Mouse (Mus musculus) small intestine, adult 2 months (tissue): ENCODE measurements around the gene Ccdc134. TPM values are rescaled to one million over a fixed set of nuclear protein-coding genes. Genes with fewer than 3 reads are reported as not detected.

Source experiments
- H3K27ac ChIP-seq: fragments of 200-500 bp; 2 replicates; pipeline ENCODE4 v1.5.1; 2012; ENCODE audit warnings: low read depth, low read length, control low read depth, inconsistent platforms; ENCODE audit not compliant: insufficient read depth
- H3K27me3 ChIP-seq: fragments of 200-500 bp; 2 replicates; pipeline ENCODE4 v1.6.1; 2012; ENCODE audit warnings: mild to moderate bottlenecking, moderate library complexity, low read length, inconsistent platforms; ENCODE audit not compliant: control insufficient read depth, insufficient read depth
- H3K36me3 ChIP-seq: fragments of 200-500 bp; 2 replicates; pipeline ENCODE4 v1.6.1; 2012; ENCODE audit warnings: mild to moderate bottlenecking, low read length, control low read depth, inconsistent platforms; ENCODE audit not compliant: control insufficient read depth, insufficient read depth
- H3K4me1 ChIP-seq: fragments of 200-500 bp; 2 replicates; pipeline ENCODE4 v1.6.1; 2012; ENCODE audit warnings: low read length, inconsistent platforms, mixed read lengths; ENCODE audit not compliant: control insufficient read depth, insufficient read depth, insufficient read length
- H3K4me3 ChIP-seq: fragments of 200-500 bp; 2 replicates; pipeline ENCODE4 v1.5.1; 2012; ENCODE audit warnings: low read depth, mild to moderate bottlenecking, control low read depth, inconsistent platforms, low read length, moderate library complexity
- CTCF ChIP-seq: fragments of 200-500 bp; IDR thresholded peaks from 2 replicates; pipeline ENCODE4 v1.5.1; 2012; ENCODE audit warnings: low read depth, mild to moderate bottlenecking, control low read depth, inconsistent platforms, low read length, moderate library complexity, mixed read lengths; ENCODE audit not compliant: insufficient replicate concordance, insufficient read length; ENCODE audit errors: extremely low read depth
- POLR2A ChIP-seq: fragments of 200-500 bp; IDR thresholded peaks from 2 replicates; pipeline ENCODE4 v1.6.1; 2012; ENCODE audit warnings: low read depth, mild to moderate bottlenecking, control low read depth, inconsistent platforms, low read length, moderate library complexity
- WGBS: fragments of 180-500 bp; shearing (Covaris S2); methylation state at CpG from one replicate; pipeline ENCODE4 v1.1.7; 2018; 5-methylcytosine and 5-hydroxymethylcytosine counted together
- polyA plus RNA-seq: library from polyadenylated mRNA; depleted of rRNA; stranded (reverse); fragments of >200 nt; gene quantifications from 2 replicates; pipeline ENCODE4 v1.2.3, GENCODE M21; 2012

Gene Ccdc134
- polyA plus RNA-seq, 1 experiment = 6.9 TPM

- Histone ChIP-seq H3K27ac (no peak overlapping the region), H3K4me1 (peaks cover 18% of the 10 kb centered on the region), H3K36me3 (no peaks in the 10 kb centered on the region; the same call in none of the 2 replicates), H3K27me3 (no peaks in the 10 kb centered on the region), H3K4me3 (no peak overlapping the region)
- WGBS = 67% methylated on average over 17 of the region's 17 CpGs
- no peak for TF ChIP-seq POLR2A
- no peak for TF ChIP-seq CTCF
Observed at GRCm38 (mm10) chr15:82158243-82159035, 30.7 kb downstream of the Ccdc134 start.

GRCm38 (mm10) chr15:82159471-82159870 is 31.7 kb downstream of the Ccdc134 start:
- no peaks in the 10 kb centered on the region; the same call in none of the 2 replicates for H3K36me3 ChIP-seq
- H3K27ac ChIP-seq = no peak overlapping the region
- no peak for TF ChIP-seq POLR2A
- TF ChIP-seq CTCF = no peak
- H3K27me3 ChIP-seq = no peaks in the 10 kb centered on the region
- WGBS = 84% methylated on average over 9 of the region's 9 CpGs
- peaks cover 25% of the 10 kb centered on the region for H3K4me1 ChIP-seq
- H3K4me3 ChIP-seq = no peak overlapping the region

- WGBS = 50% methylated on average over 11 of the region's 11 CpGs
- H3K27me3 ChIP-seq = no peaks in the 10 kb centered on the region
- H3K4me1 ChIP-seq = peaks cover 31% of the 10 kb centered on the region
- TF ChIP-seq POLR2A = no peak
- no peak for TF ChIP-seq CTCF
- no peak overlapping the region; the same call in 1 of the 2 replicates for H3K27ac ChIP-seq
- no peak overlapping the region for H3K4me3 ChIP-seq
- H3K36me3 ChIP-seq = no peaks in the 10 kb centered on the region; the same call in 1 of the 2 replicates
Observed at GRCm38 (mm10) chr15:82160731-82161640, 33.3 kb downstream of the Ccdc134 start.

GRCm38 (mm10) chr15:82161965-82162600 is 34.4 kb downstream of the Ccdc134 start:
- H3K36me3 ChIP-seq = no peaks in the 10 kb centered on the region; the same call in 1 of the 2 replicates
- peak overlapping the region; percentile 7; the same call in 1 of the 2 replicates for H3K27ac ChIP-seq
- no peak overlapping the region for H3K4me3 ChIP-seq
- TF ChIP-seq CTCF (no peak), POLR2A (no peak)
- H3K27me3 ChIP-seq = no peaks in the 10 kb centered on the region
- 82% methylated on average over 12 of the region's 12 CpGs for WGBS
- peaks cover 38% of the 10 kb centered on the region for H3K4me1 ChIP-seq

GRCm38 (mm10) chr15:82163356-82164060 is 35.8 kb downstream of the Ccdc134 start:
- TF ChIP-seq CTCF (no peak), POLR2A (no peak)
- H3K27me3 ChIP-seq = no peaks in the 10 kb centered on the region
- peak overlapping the region; percentile 68 for H3K27ac ChIP-seq
- no peaks in the 10 kb centered on the region; the same call in 1 of the 2 replicates for H3K36me3 ChIP-seq
- no peak overlapping the region for H3K4me3 ChIP-seq
- H3K4me1 ChIP-seq = peaks cover 39% of the 10 kb centered on the region
- 75% methylated on average over 10 of the region's 10 CpGs for WGBS

- Histone ChIP-seq H3K4me3 (no peak overlapping the region), H3K36me3 (no peaks in the 10 kb centered on the region), H3K4me1 (peaks cover 38% of the 10 kb centered on the region), H3K27ac (peak overlapping the region; percentile 68), H3K27me3 (no peaks in the 10 kb centered on the region)
- TF ChIP-seq POLR2A (no peak), CTCF (no peak)
- WGBS = 33% methylated on average over 4 of the region's 4 CpGs
Observed at GRCm38 (mm10) chr15:82164061-82164399, 36.3 kb downstream of the Ccdc134 start.

- H3K4me1 ChIP-seq = peaks cover 38% of the 10 kb centered on the region
- TF ChIP-seq POLR2A (no peak), CTCF (no peak)
- H3K4me3 ChIP-seq = no peak overlapping the region
- WGBS = 22% methylated on average over 7 of the region's 7 CpGs
- no peaks in the 10 kb centered on the region for H3K36me3 ChIP-seq
- peak overlapping the region; percentile 45 for H3K27ac ChIP-seq
- H3K27me3 ChIP-seq = no peaks in the 10 kb centered on the region
Observed at GRCm38 (mm10) chr15:82164496-82164895, 36.8 kb downstream of the Ccdc134 start.
